Mouse (Mus musculus) forebrain, embryonic 14.5 days (tissue): ENCODE measurements around the gene Tas1r1. TPM values are rescaled to one million over a fixed set of nuclear protein-coding genes. Genes with fewer than 3 reads are reported as not detected.

Experiments
- ATAC-seq: fragments of 200-750 bp; cut with Nextera tagmentation; 2 replicates; pipeline ENCODE4 v1.8.0; 2017; ENCODE audit warnings: mild to moderate bottlenecking, moderate library complexity
- DNase-seq: peaks from one replicate; pipeline ENCODE4 v3.0.0-alpha.2; 2015; ENCODE audit warnings: low spot score
- H3K27ac ChIP-seq: fragments of 300-500 bp; sonication (generic); 2 replicates; pipeline ENCODE4 v1.5.1; 2014; ENCODE audit warnings: low read depth, mild to moderate bottlenecking, control low read depth, low read length, moderate library complexity
- H3K27me3 ChIP-seq: fragments of 300-500 bp; sonication (generic); replicated peaks from 2 replicates; pipeline ENCODE4 v1.6.1; 2014; ENCODE audit warnings: low read length, control low read depth, mixed read lengths; ENCODE audit not compliant: control insufficient read depth, insufficient read depth
- H3K36me3 ChIP-seq: fragments of 300-500 bp; sonication (generic); 2 replicates; pipeline ENCODE4 v1.6.1; 2014; ENCODE audit warnings: low read length, control low read depth; ENCODE audit not compliant: control insufficient read depth, insufficient read depth
- H3K4me1 ChIP-seq: fragments of 300-500 bp; sonication (generic); 2 replicates; pipeline ENCODE4 v1.6.1; 2014; ENCODE audit warnings: antibody characterized with exemption, low read length, control low read depth; ENCODE audit not compliant: control insufficient read depth, insufficient read depth
- H3K4me2 ChIP-seq: fragments of 300-500 bp; sonication (generic); 2 replicates; pipeline ENCODE4 v1.6.1; 2014; ENCODE audit warnings: mild to moderate bottlenecking, control low read depth, low read length
- H3K4me3 ChIP-seq: fragments of 300-500 bp; sonication (generic); 2 replicates; pipeline ENCODE4 v1.5.1; 2014; ENCODE audit warnings: low read depth, low read length, control low read depth
- H3K9ac ChIP-seq: fragments of 300-500 bp; sonication (generic); 2 replicates; pipeline ENCODE4 v1.6.1; 2014; ENCODE audit warnings: mild to moderate bottlenecking, low read length, control low read depth, moderate library complexity
- H3K9me3 ChIP-seq: fragments of 300-500 bp; sonication (generic); replicated peaks from 2 replicates; pipeline ENCODE4 v1.6.1; 2016; ENCODE audit warnings: low read length, control low read depth, mixed read lengths; ENCODE audit not compliant: control insufficient read depth
- WGBS: fragments of 180-500 bp; shearing (Covaris S2); extraction: QIAGEN DNeasy Blood & Tissue Kit; methylation state at CpG from one replicate; pipeline ENCODE4 v1.1.7; 2014; 5-methylcytosine and 5-hydroxymethylcytosine counted together
- polyA plus RNA-seq: library from polyadenylated mRNA; unstranded; fragments of >200 nt; fragmentation: Nextera tagmentation; extraction: Ambion mirVana; gene quantifications from 2 replicates; pipeline ENCODE4 v1.2.1, GENCODE M21; 2014

Tas1r1 gene
- polyA plus RNA-seq, 1 experiment from 2014 or later: 0.32 TPM

GRCm38 (mm10) chr4:151997701-151998100 lies 40.7 kb downstream of the Tas1r1 start:
- Histone ChIP-seq H3K4me2 (no peak overlapping the region), H3K9me3 (no peaks in the 10 kb centered on the region), H3K36me3 (no peaks in the 10 kb centered on the region), H3K27me3 (no peaks in the 10 kb centered on the region), H3K9ac (no peak overlapping the region), H3K4me3 (peak overlapping the region; percentile 97; the same call in 1 of the 2 replicates), H3K4me1 (peaks cover 11% of the 10 kb centered on the region), H3K27ac (no peak overlapping the region)
- DNase-seq (no peak), ATAC-seq (no peak)
- WGBS: 76% methylated on average over 3 of the region's 3 CpGs

DNA sequence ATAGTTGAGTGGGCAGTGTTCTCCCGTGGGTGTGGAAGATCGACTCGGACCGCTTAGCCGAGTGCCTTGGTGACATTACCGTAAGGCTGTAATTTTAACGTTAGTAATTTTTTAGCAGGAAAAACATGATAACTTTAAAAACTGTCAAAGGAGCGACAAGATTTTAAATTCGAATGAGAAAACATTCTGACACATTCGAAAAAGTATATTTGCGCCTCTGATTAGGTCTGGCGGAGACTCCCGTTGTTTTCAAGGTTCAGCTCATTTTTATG lies 41.5 kb downstream of the Tas1r1 start:
- H3K4me2 ChIP-seq: peak overlapping the region; percentile 73
- peaks cover 11% of the 10 kb centered on the region for H3K4me1 ChIP-seq
- H3K27me3 ChIP-seq: no peaks in the 10 kb centered on the region
- H3K36me3 ChIP-seq: peaks cover 8% of the 10 kb centered on the region
- H3K9me3 ChIP-seq: no peaks in the 10 kb centered on the region
- H3K4me3 ChIP-seq: peak overlapping the region; percentile 97
- WGBS: 5% methylated on average over 13 of the region's 13 CpGs
- DNase-seq (no peak), ATAC-seq (no peak)
- 0 out of 2 replicates have a peak overlapping the region, but pooled peaks have one; percentile 86 for H3K27ac ChIP-seq
- H3K9ac ChIP-seq: peak overlapping the region; percentile 76

- under 1% methylated on average over 90 of the region's 94 CpGs for WGBS
Observed at GRCm38 (mm10) chr4:151996173-151996950, 42.0 kb downstream of the Tas1r1 start, which contains the start of gene Phf13. TSS of gene Phf13 (minus strand) at chr4:151996258.

DNA sequence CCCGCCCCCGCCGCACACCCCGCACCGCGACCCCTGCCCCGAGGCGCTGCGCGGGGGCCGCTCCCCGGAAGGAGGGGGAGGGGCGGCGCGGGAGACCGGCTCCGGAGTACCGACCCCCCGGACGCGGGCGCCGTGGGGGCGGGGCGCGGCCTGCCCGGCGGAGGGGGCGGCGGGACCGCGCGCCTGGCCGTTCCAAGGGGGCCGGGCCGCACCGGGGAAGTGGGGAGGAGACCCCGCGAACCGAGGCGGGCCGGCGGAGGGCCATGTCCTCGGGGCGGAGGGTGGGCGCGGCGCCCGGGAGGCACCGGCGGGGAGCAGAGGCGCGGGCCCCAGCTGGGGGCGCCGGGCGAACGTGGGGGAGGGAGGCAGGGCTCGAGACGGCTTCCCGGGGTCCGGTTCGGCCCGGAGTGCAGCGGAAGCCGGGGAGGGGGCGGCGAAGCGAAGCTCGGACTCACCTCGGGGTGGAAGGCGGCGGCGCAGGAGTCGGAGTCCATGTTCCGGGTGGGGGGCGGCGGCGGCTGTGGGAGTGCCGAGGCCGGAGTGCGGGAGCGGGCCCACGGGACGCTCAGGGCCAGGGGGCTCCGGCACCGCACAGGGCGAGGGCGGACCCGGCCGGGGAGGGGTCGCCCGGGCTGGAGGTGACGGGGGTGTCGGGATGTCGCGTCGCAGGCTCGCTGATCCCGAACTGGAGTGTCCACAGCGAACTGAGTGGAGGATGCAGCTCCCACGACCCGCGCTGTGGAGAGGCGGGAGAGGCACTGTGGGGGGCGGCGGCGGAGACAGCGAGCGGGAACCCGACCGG lies 42.8 kb downstream of the Tas1r1 start:
- 1% methylated on average over 74 of the region's 111 CpGs for WGBS
- Histone ChIP-seq H3K27ac (peak overlapping the region; percentile 14; the same call in 1 of the 2 replicates), H3K4me1 (peaks cover 11% of the 10 kb centered on the region), H3K9me3 (no peaks in the 10 kb centered on the region), H3K27me3 (no peaks in the 10 kb centered on the region), H3K4me3 (peak overlapping the region; percentile 97), H3K36me3 (peaks cover 21% of the 10 kb centered on the region), H3K4me2 (peak overlapping the region; percentile 86), H3K9ac (peak overlapping the region; percentile 89)
- DNase-seq (peak; percentile 16), ATAC-seq (no peak; the same call in 1 of the 2 replicates)

More at GRCm38 (mm10) chr4:151996173-151996950, 42.0 kb downstream of the Tas1r1 start, which contains the start of gene Phf13:
- Histone ChIP-seq H3K27me3 (no peaks in the 10 kb centered on the region), H3K4me1 (peaks cover 11% of the 10 kb centered on the region), H3K4me2 (peak within 1 kb of the TSS; percentile 86), H3K4me3 (peak within 1 kb of the TSS; percentile 97), H3K27ac (peak within 1 kb of the TSS; percentile 86), H3K9me3 (no peaks in the 10 kb centered on the region), H3K36me3 (peaks cover 13% of the 10 kb centered on the region), H3K9ac (peak within 1 kb of the TSS; percentile 89)
- peak; percentile 100 for DNase-seq
- peak; percentile 98 for ATAC-seq

GRCm38 (mm10) chr4:151994228-151995171 lies 43.9 kb downstream of the Tas1r1 start:
- Histone ChIP-seq H3K4me3 (peak overlapping the region; percentile 97), H3K27me3 (no peaks in the 10 kb centered on the region), H3K27ac (peak overlapping the region; percentile 14; the same call in 1 of the 2 replicates), H3K4me1 (peaks cover 11% of the 10 kb centered on the region), H3K36me3 (peaks cover 29% of the 10 kb centered on the region), H3K9me3 (no peaks in the 10 kb centered on the region), H3K9ac (peak overlapping the region; percentile 89), H3K4me2 (peak overlapping the region; percentile 86)
- WGBS: 2% methylated on average over 55 of the region's 61 CpGs
- DNase-seq (peak; percentile 34), ATAC-seq (no peak)

- 77% methylated on average over 6 of the region's 6 CpGs for WGBS
- ATAC-seq (no peak), DNase-seq (no peak)
- no peak overlapping the region for H3K9ac ChIP-seq
- H3K27me3 ChIP-seq: no peaks in the 10 kb centered on the region
- H3K9me3 ChIP-seq: no peaks in the 10 kb centered on the region
- no peak overlapping the region for H3K4me3 ChIP-seq
- H3K27ac ChIP-seq: no peak overlapping the region
- peaks cover 29% of the 10 kb centered on the region for H3K36me3 ChIP-seq
- H3K4me1 ChIP-seq: peaks cover 11% of the 10 kb centered on the region
- no peak overlapping the region for H3K4me2 ChIP-seq
Observed at GRCm38 (mm10) chr4:151993035-151993434, 45.3 kb downstream of the Tas1r1 start.

DNA sequence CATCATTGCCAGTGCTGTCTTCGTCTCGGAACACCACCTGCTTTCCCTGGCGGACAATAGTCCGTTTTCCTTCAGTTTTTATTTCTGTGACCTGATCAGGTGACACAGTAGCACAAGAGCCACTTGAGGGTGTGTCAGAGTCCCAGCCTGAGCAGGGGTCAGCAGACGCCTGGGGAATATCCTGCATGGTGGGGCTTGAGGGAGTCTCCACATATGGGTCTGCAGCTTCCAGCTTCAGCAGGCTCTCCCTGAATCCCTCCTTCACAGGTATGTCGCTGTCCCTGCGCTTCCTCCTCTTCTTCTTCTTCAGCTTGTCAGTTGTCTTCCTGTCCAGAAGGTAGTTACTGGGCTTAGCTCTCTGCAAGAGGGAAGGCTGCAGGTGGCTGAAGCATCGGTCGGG lies 46.3 kb downstream of the Tas1r1 start:
- Histone ChIP-seq H3K27me3 (no peaks in the 10 kb centered on the region), H3K36me3 (peaks cover 29% of the 10 kb centered on the region), H3K4me1 (peaks cover 6% of the 10 kb centered on the region), H3K9me3 (no peaks in the 10 kb centered on the region), H3K27ac (no peak overlapping the region), H3K4me3 (no peak overlapping the region), H3K4me2 (no peak overlapping the region), H3K9ac (no peak overlapping the region)
- ATAC-seq (no peak), DNase-seq (no peak)
- WGBS: 93% methylated on average over 9 of the region's 9 CpGs

DNA sequence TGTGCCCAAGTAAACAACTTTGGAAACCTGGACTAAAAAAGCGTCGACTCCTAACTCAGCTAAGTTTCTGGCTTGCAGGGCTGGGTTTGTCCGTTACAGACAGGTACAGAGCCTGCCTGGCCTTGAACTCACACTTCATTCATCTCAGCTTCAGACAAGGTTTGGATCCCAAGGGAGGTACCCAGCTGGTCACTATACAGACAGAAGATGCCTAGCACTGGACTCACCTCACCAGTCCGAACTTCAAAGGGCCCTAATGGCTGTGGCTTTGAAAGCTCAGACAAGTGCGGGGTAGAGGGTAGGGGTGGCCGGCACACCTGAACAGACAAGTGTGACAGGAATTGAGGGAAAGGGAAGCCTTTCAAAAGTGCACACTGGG lies 49.3 kb downstream of the Tas1r1 start:
- H3K27ac ChIP-seq: no peak overlapping the region
- DNase-seq (no peak), ATAC-seq (peak; percentile 14; the same call in 1 of the 2 replicates)
- no peaks in the 10 kb centered on the region for H3K27me3 ChIP-seq
- H3K9ac ChIP-seq: peak overlapping the region; percentile 96; the same call in 1 of the 2 replicates
- no peaks in the 10 kb centered on the region for H3K9me3 ChIP-seq
- H3K36me3 ChIP-seq: peaks cover 34% of the 10 kb centered on the region
- H3K4me1 ChIP-seq: peaks cover 1% of the 10 kb centered on the region; the same call in 1 of the 2 replicates
- WGBS: 26% methylated on average over 6 of the region's 6 CpGs
- peak overlapping the region; percentile 77 for H3K4me3 ChIP-seq
- H3K4me2 ChIP-seq: peak overlapping the region; percentile 63
